Mouse (Mus musculus) midbrain, embryonic 11.5 days (tissue): Measurements from ENCODE around the gene Acbd4. TPM values are rescaled to one million over a fixed set of nuclear protein-coding genes. Genes with fewer than 3 reads are reported as not detected.

Experiments
- polyA plus RNA-seq: library from polyadenylated mRNA; unstranded; fragments of >200 nt; fragmentation: Nextera tagmentation; extraction: Ambion mirVana; gene quantifications from 2 replicates; pipeline ENCODE4 v1.2.1, GENCODE M21; 2014

The Acbd4 gene
- polyA plus RNA-seq, 1 experiment from 2014 or later: 10.5 TPM

Other genes starting within 250 kb of the Acbd4 start
- 240 and 252 TPM in 2 replicates for gene Eftud2, start 220.7 kb upstream of the Acbd4 start, polyA plus RNA-seq
- gene Ccdc103, start 220.5 kb upstream of the Acbd4 start, polyA plus RNA-seq: 1.6 and 1.9 TPM in 2 replicates
- gene Fam187a, start 216.5 kb upstream of the Acbd4 start, polyA plus RNA-seq: 0.10 and 0.11 TPM in 2 replicates
- 0.11 TPM in 1 of 2 replicates, not detected in the other for gene Gfap, start 200.8 kb upstream of the Acbd4 start, polyA plus RNA-seq
- 6.3 and 6.9 TPM in 2 replicates for gene Kif18b, start 176.6 kb upstream of the Acbd4 start, polyA plus RNA-seq
- 15.1 and 17.4 TPM in 2 replicates for gene C1ql1, start 155.0 kb upstream of the Acbd4 start, polyA plus RNA-seq
- gene Nmt1, start 73.5 kb upstream of the Acbd4 start, polyA plus RNA-seq: 45.6 and 51.3 TPM in 2 replicates
- gene Dcakd, start 73.3 kb upstream of the Acbd4 start, polyA plus RNA-seq: 238 and 259 TPM in 2 replicates
- 0.63 and 0.86 TPM in 2 replicates for gene Plcd3, start within 50 bp of the Acbd4 start, polyA plus RNA-seq
- 4.6 and 5.2 TPM in 2 replicates for gene Hexim1, start 14.5 kb downstream of the Acbd4 start, polyA plus RNA-seq
- gene Hexim2, start 30.7 kb downstream of the Acbd4 start, polyA plus RNA-seq: 5.0 and 6.3 TPM in 2 replicates
- gene Fmnl1, start 69.4 kb downstream of the Acbd4 start, polyA plus RNA-seq: 0.65 and 0.87 TPM in 2 replicates
- 0.12 and 0.14 TPM in 2 replicates for gene 1700023F06Rik, start 106.9 kb downstream of the Acbd4 start, polyA plus RNA-seq
- gene Spata32, start 116.8 kb downstream of the Acbd4 start, polyA plus RNA-seq: 0.15 TPM in 1 of 2 replicates, not detected in the other
- gene Map3k14, start 165.8 kb downstream of the Acbd4 start, polyA plus RNA-seq: 2.3 and 3.3 TPM in 2 replicates